Mouse (Mus musculus): ENCODE data around the gene Gtf2ird2. TPM values are rescaled to one million over a fixed set of nuclear protein-coding genes. Genes with fewer than 3 reads are reported as not detected.
A peak's percentile ranks its signal among the peaks of the same experiment; 100 is the strongest.

Gene Gtf2ird2
- total and polyA plus RNA-seq, 2 experiments = 2.4 to 3.1 TPM

GRCm38 (mm10) chr5:134260001-134260636 lies 76.3 kb downstream of the Gtf2ird2 start:
- H3K4me3 ChIP-seq (ENCODE audit: insufficient read depth, low read depth, low read length) = no peak overlapping the region
- no peak for DNase-seq (ENCODE audit: extremely low read depth, low read depth, low spot score)
- H3K36me3 ChIP-seq (ENCODE audit: control insufficient read depth, insufficient read depth, low read length) = peaks cover 63% of the 10 kb centered on the region
- no peak overlapping the region for H3K27ac ChIP-seq (replicated peaks; ENCODE audit: insufficient read depth, low read depth, low read length)
- no peaks in the 10 kb centered on the region for H3K4me1 ChIP-seq (ENCODE audit: control insufficient read depth, insufficient read depth, low read length)
- no peaks in the 10 kb centered on the region for H3K27me3 ChIP-seq (ENCODE audit: control insufficient read depth, insufficient read depth, low read length)
- 94% methylated on average over 9 of the region's 9 CpGs for WGBS
- no peaks in the 10 kb centered on the region for H3K79me2 ChIP-seq (ENCODE audit: control insufficient read depth, insufficient read depth, low read length)
- TF ChIP-seq CTCF (IDR thresholded peaks at IDR 0.05; ENCODE audit: low read depth, low read length) (no peak), POLR2A (IDR thresholded peaks at IDR 0.05; ENCODE audit: extremely low read depth, insufficient read depth, low read length) (no peak)
- no peak overlapping the region for H3K9ac ChIP-seq (ENCODE audit: low read depth, low read length)

- Histone ChIP-seq H3K27me3 (ENCODE audit: control insufficient read depth, insufficient read depth, low read length) (no peaks in the 10 kb centered on the region), H3K4me3 (ENCODE audit: insufficient read depth, low read depth, low read length) (no peak overlapping the region), H3K36me3 (ENCODE audit: control insufficient read depth, insufficient read depth, low read length) (peaks cover 54% of the 10 kb centered on the region), H3K4me1 (ENCODE audit: control insufficient read depth, insufficient read depth, low read length) (no peaks in the 10 kb centered on the region), H3K9ac (ENCODE audit: low read depth, low read length) (no peak overlapping the region), H3K79me2 (ENCODE audit: control insufficient read depth, insufficient read depth, low read length) (no peaks in the 10 kb centered on the region), H3K27ac (replicated peaks; ENCODE audit: insufficient read depth, low read depth, low read length) (no peak overlapping the region)
- WGBS = 89% methylated on average over 2 of the region's 2 CpGs
- DNase-seq (ENCODE audit: extremely low read depth, low read depth, low spot score) = no peak
- no peak for TF ChIP-seq POLR2A (IDR thresholded peaks at IDR 0.05; ENCODE audit: extremely low read depth, insufficient read depth, low read length)
- TF ChIP-seq CTCF (IDR thresholded peaks at IDR 0.05; ENCODE audit: low read depth, low read length) = no peak
These were observed 82.1 kb downstream of the Gtf2ird2 start for GRCm38 (mm10) chr5:134265890-134266289.

GRCm38 (mm10) chr5:134266404-134266803 lies 82.6 kb downstream of the Gtf2ird2 start:
- H3K4me1 ChIP-seq (ENCODE audit: control insufficient read depth, insufficient read depth, low read length) = no peaks in the 10 kb centered on the region
- no peak overlapping the region for H3K4me3 ChIP-seq (ENCODE audit: insufficient read depth, low read depth, low read length)
- 87% methylated on average over 18 of the region's 18 CpGs for WGBS
- H3K79me2 ChIP-seq (ENCODE audit: control insufficient read depth, insufficient read depth, low read length) = no peaks in the 10 kb centered on the region
- H3K27me3 ChIP-seq (ENCODE audit: control insufficient read depth, insufficient read depth, low read length) = no peaks in the 10 kb centered on the region
- H3K9ac ChIP-seq (ENCODE audit: low read depth, low read length) = no peak overlapping the region
- no peak for DNase-seq (ENCODE audit: extremely low read depth, low read depth, low spot score)
- TF ChIP-seq CTCF (IDR thresholded peaks at IDR 0.05; ENCODE audit: low read depth, low read length) = no peak
- TF ChIP-seq POLR2A (IDR thresholded peaks at IDR 0.05; ENCODE audit: extremely low read depth, insufficient read depth, low read length) = no peak
- H3K27ac ChIP-seq (replicated peaks; ENCODE audit: insufficient read depth, low read depth, low read length) = no peak overlapping the region
- H3K36me3 ChIP-seq (ENCODE audit: control insufficient read depth, insufficient read depth, low read length) = peaks cover 48% of the 10 kb centered on the region

- Histone ChIP-seq H3K36me3 (ENCODE audit: control insufficient read depth, insufficient read depth, low read length) (peaks cover 46% of the 10 kb centered on the region), H3K9ac (ENCODE audit: low read depth, low read length) (no peak overlapping the region), H3K27me3 (ENCODE audit: control insufficient read depth, insufficient read depth, low read length) (no peaks in the 10 kb centered on the region), H3K79me2 (ENCODE audit: control insufficient read depth, insufficient read depth, low read length) (no peaks in the 10 kb centered on the region), H3K4me3 (ENCODE audit: insufficient read depth, low read depth, low read length) (no peak overlapping the region), H3K4me1 (ENCODE audit: control insufficient read depth, insufficient read depth, low read length) (no peaks in the 10 kb centered on the region), H3K27ac (replicated peaks; ENCODE audit: insufficient read depth, low read depth, low read length) (no peak overlapping the region)
- no peak for DNase-seq (ENCODE audit: extremely low read depth, low read depth, low spot score)
- 97% methylated on average over 8 of the region's 8 CpGs for whole genome bisulfite sequencing
- TF ChIP-seq CTCF (IDR thresholded peaks at IDR 0.05; ENCODE audit: low read depth, low read length) (no peak), POLR2A (IDR thresholded peaks at IDR 0.05; ENCODE audit: extremely low read depth, insufficient read depth, low read length) (no peak)
These were observed 84.9 kb downstream of the Gtf2ird2 start for GRCm38 (mm10) chr5:134268751-134269150.

GRCm38 (mm10) chr5:134269751-134270150 lies 85.9 kb downstream of the Gtf2ird2 start:
- Histone ChIP-seq H3K79me2 (ENCODE audit: control insufficient read depth, insufficient read depth, low read length) (no peaks in the 10 kb centered on the region), H3K36me3 (ENCODE audit: control insufficient read depth, insufficient read depth, low read length) (peaks cover 45% of the 10 kb centered on the region), H3K27ac (replicated peaks; ENCODE audit: insufficient read depth, low read depth, low read length) (no peak overlapping the region), H3K27me3 (ENCODE audit: control insufficient read depth, insufficient read depth, low read length) (no peaks in the 10 kb centered on the region), H3K4me1 (ENCODE audit: control insufficient read depth, insufficient read depth, low read length) (no peaks in the 10 kb centered on the region), H3K9ac (ENCODE audit: low read depth, low read length) (no peak overlapping the region), H3K4me3 (ENCODE audit: insufficient read depth, low read depth, low read length) (no peak overlapping the region)
- 89% methylated on average over 5 of the region's 5 CpGs for WGBS
- TF ChIP-seq POLR2A (IDR thresholded peaks at IDR 0.05; ENCODE audit: extremely low read depth, insufficient read depth, low read length) (no peak), CTCF (IDR thresholded peaks at IDR 0.05; ENCODE audit: low read depth, low read length) (no peak)
- peak; percentile 41 for DNase-seq (ENCODE audit: extremely low read depth, low read depth, low spot score)

- TF ChIP-seq CTCF (IDR thresholded peaks at IDR 0.05; ENCODE audit: low read depth, low read length) (no peak), POLR2A (IDR thresholded peaks at IDR 0.05; ENCODE audit: extremely low read depth, insufficient read depth, low read length) (no peak)
- peak; percentile 23 for DNase-seq (ENCODE audit: extremely low read depth, low read depth, low spot score)
- Histone ChIP-seq H3K9ac (ENCODE audit: low read depth, low read length) (no peak overlapping the region), H3K4me1 (ENCODE audit: control insufficient read depth, insufficient read depth, low read length) (peaks cover 4% of the 10 kb centered on the region; the same call in 1 of the 2 replicates), H3K4me3 (ENCODE audit: insufficient read depth, low read depth, low read length) (no peak overlapping the region), H3K27me3 (ENCODE audit: control insufficient read depth, insufficient read depth, low read length) (no peaks in the 10 kb centered on the region), H3K36me3 (ENCODE audit: control insufficient read depth, insufficient read depth, low read length) (peaks cover 39% of the 10 kb centered on the region), H3K79me2 (ENCODE audit: control insufficient read depth, insufficient read depth, low read length) (no peaks in the 10 kb centered on the region), H3K27ac (replicated peaks; ENCODE audit: insufficient read depth, low read depth, low read length) (0 out of 2 replicates have a peak overlapping the region, but pooled peaks have one; percentile 12)
- 73% methylated on average over 4 of the region's 4 CpGs for WGBS
These were observed 86.7 kb downstream of the Gtf2ird2 start for GRCm38 (mm10) chr5:134270566-134270965.
